Mouse (Mus musculus) thymus, postnatal 10 days (tissue): ENCODE results near the gene Folh1.
"Not testable (repeated sequence)": the region's sequence is repeated elsewhere in the genome, so short reads cannot be mapped to it uniquely, and the experiment has no call there.

Source experiments
- DNase-seq, 2 experiments: peaks; one replicate each; pipeline ENCODE4 v3.0.0; 2021; ENCODE audit warnings: low spot score in 2 of 2

Gene Folh1

GRCm38 (mm10) chr7:86775617-86776325 is at the start of gene Folh1:
Gene Folh1 (minus strand): TSS chr7:86775943.
- DNase-seq: no peak

DNA sequence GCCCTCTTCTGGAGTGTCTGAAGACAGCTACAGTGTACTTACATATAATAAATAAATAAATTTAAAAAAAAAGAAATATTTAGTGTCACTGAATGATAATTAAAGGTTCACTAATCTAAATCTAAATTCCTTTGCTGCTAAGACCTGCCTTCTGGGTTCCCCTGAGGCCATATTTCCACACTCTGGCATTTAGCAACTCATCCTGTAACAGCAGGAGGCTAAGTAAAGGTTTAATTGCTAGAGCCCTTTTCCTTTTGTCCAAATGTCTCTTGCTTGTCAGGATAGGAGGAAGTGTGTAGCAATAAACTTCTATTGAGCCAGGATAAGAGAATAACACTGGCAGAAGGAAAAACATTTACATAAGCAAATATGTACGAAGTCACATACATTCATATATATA is 40.7 kb upstream of the Folh1 start:
- no peak for DNase-seq

DNA sequence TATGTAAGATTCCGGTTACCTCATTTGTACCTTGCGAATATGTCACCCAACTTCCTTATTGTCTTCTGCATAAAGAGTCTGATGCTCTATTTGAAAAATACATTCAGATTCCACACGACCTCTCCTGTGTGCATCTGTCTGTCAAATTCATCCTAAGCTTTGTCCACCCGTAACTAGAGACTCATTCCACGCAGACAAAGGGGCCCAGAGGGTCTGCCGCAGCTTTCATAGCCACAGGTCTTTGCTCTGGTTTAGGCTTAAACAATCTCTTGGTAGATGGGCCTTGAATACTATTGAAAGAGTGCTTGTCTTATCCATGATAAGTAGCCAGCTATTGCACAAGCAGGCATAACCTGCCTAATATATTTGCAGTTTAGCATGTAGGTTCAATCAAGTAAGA is 40.0 kb upstream of the Folh1 start:
- DNase-seq: not testable (repeated sequence)

DNA sequence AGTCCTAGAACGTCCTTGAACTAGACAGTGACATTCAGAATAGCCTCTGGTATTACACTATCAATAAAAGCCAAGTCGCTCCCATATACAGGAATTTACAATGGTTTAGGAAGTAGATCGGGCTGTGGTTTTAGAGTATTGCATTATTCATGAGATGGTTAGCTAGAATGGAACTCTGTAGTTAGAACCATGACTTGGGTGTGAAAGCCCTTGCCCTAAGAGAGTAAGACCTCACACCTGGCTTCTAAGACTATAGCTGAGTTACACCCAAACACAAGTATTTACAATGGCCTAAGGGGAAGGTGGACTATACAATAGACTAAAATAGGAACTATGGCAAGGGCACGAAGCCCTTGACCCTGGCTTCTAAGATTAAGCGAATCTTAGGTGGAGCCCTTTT is 39.5 kb upstream of the Folh1 start:
- DNase-seq: not testable (repeated sequence)

DNA sequence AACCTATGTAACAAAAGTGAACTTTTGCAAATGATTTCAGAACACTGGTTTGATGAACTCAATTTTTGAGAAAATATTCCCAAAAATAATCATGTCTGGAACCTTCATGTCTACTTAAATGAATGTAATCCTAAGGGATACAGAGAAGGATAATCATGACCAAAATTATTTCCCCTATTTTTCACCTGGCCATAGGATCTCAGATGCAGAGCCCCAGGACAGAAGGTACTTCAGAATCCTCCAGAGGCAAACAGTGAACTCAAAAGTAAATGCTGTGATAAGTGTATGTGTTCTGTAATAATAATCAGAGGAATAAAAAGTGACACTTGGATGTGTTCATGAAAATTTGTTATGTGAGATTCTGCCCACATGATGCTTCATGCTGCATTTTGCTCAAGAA is 19.0 kb upstream of the Folh1 start, which contains the start of gene Vmn2r77:
Vmn2r77 (plus strand) TSS at position 301 of the 400 bp plus-strand sequence.
- no peak for DNase-seq

- no peak for DNase-seq
These were observed 4.1 kb downstream of the Folh1 start for GRCm38 (mm10) chr7:86771621-86772020.

DNA sequence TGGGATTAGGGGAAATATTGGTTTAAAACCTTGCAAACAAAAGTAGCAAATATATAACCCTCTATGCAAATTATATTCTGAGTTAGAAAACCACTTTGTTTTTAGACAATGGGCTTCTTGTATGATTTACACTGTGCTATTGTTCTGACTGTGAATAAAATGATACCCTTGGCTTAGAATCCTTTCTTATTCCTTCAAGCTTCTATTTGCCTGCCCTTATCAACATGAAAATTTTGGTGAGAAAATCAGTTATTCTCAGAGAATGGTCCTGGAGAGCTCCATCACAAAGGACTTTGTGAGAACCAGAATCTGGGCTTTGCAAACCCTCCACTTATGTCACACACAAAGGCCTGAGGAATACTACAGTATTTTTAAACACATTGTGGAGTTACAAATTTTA is 11.1 kb downstream of the Folh1 start:
- DNase-seq: no peak

GRCm38 (mm10) chr7:86760751-86761150 is 15.0 kb downstream of the Folh1 start:
- DNase-seq: no peak

DNA sequence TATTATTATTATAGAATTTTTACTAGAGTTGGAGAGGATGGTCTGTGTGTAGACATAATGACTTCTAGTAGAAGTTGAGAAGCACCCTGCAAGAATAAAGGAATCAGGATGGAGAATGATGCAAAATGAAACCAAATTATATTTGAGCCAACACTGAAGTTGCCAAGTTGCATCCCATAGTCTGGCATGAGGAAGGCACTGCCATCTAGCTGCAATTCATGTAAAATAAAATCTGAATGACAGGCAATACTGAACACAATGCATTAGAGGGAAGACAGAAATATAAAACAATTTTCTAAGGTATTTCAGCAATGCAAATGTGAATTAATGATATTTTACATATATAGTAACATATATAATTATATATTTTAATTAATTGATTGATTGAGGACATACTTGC is 50.7 kb downstream of the Folh1 start:
- DNase-seq: no peak

DNA sequence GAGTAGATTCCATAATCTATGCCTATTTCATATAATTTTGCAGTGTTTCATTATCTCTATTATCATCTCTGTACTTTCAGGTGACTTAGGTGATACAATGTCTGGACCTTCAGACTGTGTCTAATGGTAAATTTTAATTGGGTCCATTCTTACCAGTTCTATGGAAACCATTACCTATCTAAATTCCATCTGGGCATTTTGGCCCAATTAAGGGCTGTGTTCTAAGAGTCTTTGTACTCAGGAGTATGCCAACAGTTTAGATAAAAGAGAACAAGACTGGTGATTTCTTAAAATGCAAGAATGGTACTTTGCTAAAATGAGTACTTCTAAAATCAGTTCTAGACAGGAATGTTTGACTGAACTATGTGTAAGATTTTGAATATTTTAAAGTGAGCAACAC is 87.7 kb downstream of the Folh1 start, which contains the start of gene Olfr292:
Olfr292 (plus strand) TSS at position 301 of the 400 bp plus-strand sequence.
- DNase-seq: no peak
